Mouse (Mus musculus) midbrain, embryonic 11.5 days (tissue): Measurements from ENCODE around the gene Clec11a. TPM values are rescaled to one million over a fixed set of nuclear protein-coding genes. Genes with fewer than 3 reads are reported as not detected.
A peak's percentile ranks its signal among the peaks of the same experiment; 100 is the strongest.

Experiments
- ATAC-seq: fragments of 200-750 bp; cut with Nextera tagmentation; 2 replicates; pipeline ENCODE4 v1.8.0; 2017; ENCODE audit warnings: moderate TSS enrichment, moderate library complexity; ENCODE audit not compliant: low FRiP score
- DNase-seq: peaks from one replicate; pipeline ENCODE4 v3.0.0; 2015; ENCODE audit warnings: low spot score; ENCODE audit errors: missing footprints
- H3K27ac ChIP-seq: fragments of 300-500 bp; sonication (generic); 2 replicates; pipeline ENCODE4 v1.5.1; 2014; ENCODE audit warnings: low read depth, low read length
- H3K27me3 ChIP-seq: fragments of 300-500 bp; sonication (generic); 2 replicates; pipeline ENCODE4 v1.6.1; 2014; ENCODE audit warnings: mild to moderate bottlenecking, low read length, moderate library complexity, mixed read lengths; ENCODE audit not compliant: control insufficient read depth, insufficient read depth
- H3K36me3 ChIP-seq: fragments of 300-500 bp; sonication (generic); 2 replicates; pipeline ENCODE4 v1.6.1; 2014; ENCODE audit warnings: mild to moderate bottlenecking, low read length, moderate library complexity, mixed read lengths; ENCODE audit not compliant: control insufficient read depth, insufficient read depth
- H3K4me1 ChIP-seq: fragments of 300-500 bp; sonication (generic); 2 replicates; pipeline ENCODE4 v1.6.1; 2014; ENCODE audit warnings: low read length; ENCODE audit not compliant: control insufficient read depth, insufficient read depth
- H3K4me2 ChIP-seq: fragments of 300-500 bp; sonication (generic); 2 replicates; pipeline ENCODE4 v1.6.1; 2014; ENCODE audit warnings: mild to moderate bottlenecking, moderate library complexity
- H3K4me3 ChIP-seq: fragments of 300-500 bp; sonication (generic); 2 replicates; pipeline ENCODE4 v1.5.1; 2014; ENCODE audit warnings: low read depth, low read length
- H3K9ac ChIP-seq: fragments of 300-500 bp; sonication (generic); 2 replicates; pipeline ENCODE4 v1.6.1; 2014; ENCODE audit warnings: low read length
- H3K9me3 ChIP-seq: fragments of 300-500 bp; sonication (generic); 2 replicates; pipeline ENCODE4 v1.6.1; 2016; ENCODE audit warnings: low read length; ENCODE audit not compliant: control insufficient read depth
- WGBS: fragments of 180-500 bp; shearing (Covaris S2); extraction: QIAGEN DNeasy Blood & Tissue Kit; methylation state at CpG from one replicate; pipeline ENCODE4 v1.1.7; 2014; 5-methylcytosine and 5-hydroxymethylcytosine counted together
- polyA plus RNA-seq: library from polyadenylated mRNA; unstranded; fragments of >200 nt; fragmentation: Nextera tagmentation; extraction: Ambion mirVana; gene quantifications from 2 replicates; pipeline ENCODE4 v1.2.1, GENCODE M21; 2014

Clec11a gene
- polyA plus RNA-seq, 1 experiment from 2014 or later = 3.4 TPM

DNA sequence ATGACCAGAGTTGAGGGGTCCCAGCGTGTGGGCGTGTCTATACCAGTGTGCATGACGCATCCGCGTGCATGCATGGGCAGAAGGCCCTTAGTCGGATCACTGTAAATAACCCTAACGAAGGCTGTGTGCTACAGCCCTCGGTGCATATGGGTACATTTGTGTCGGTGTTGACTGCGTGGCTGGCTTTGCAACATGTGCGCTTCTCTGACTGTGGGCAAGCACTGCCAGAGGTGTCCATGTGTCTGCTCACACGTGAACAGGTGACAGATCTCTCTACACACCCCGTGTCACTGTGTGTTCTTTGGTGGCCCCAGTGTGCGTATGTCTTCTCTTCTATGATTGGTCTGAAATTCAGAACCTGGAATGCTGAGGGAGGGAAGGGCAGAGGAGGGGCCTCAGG lies 27.4 kb upstream of the Clec11a start:
- H3K9me3 ChIP-seq = no peaks in the 10 kb centered on the region
- 72% methylated on average over 14 of the region's 14 CpGs for WGBS
- no peak overlapping the region for H3K4me3 ChIP-seq
- no peak overlapping the region for H3K4me2 ChIP-seq
- H3K9ac ChIP-seq = no peak overlapping the region
- DNase-seq (peak; percentile 73), ATAC-seq (no peak)
- no peak overlapping the region for H3K27ac ChIP-seq
- peaks cover 41% of the 10 kb centered on the region for H3K27me3 ChIP-seq
- H3K36me3 ChIP-seq = no peaks in the 10 kb centered on the region
- H3K4me1 ChIP-seq = peaks cover 6% of the 10 kb centered on the region; the same call in 1 of the 2 replicates

DNA sequence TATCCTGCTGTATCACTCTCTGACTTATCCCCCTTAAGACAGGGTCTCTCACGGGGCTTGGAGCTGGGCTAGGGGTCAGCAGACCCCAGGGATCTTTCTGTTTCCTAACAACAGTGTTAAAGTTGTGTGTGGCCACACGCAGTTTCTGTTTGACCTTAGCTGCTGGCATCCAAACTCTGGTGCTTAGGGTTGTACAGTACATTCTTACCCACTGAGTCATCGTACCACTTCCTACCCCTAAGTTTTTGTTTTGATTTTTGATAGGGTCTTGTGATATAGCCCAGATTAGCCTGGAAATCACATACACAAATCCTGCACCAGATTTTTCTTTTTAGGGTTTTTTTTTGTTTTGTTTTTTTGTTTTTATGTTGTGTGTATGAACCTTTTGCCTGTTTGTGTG lies 25.6 kb upstream of the Clec11a start:
- ATAC-seq = no peak
- WGBS = 80% methylated on average over 3 of the region's 3 CpGs
- peak; percentile 45 for DNase-seq
- H3K27me3 ChIP-seq = peaks cover 30% of the 10 kb centered on the region
- H3K9ac ChIP-seq = no peak overlapping the region
- H3K4me3 ChIP-seq = no peak overlapping the region
- no peaks in the 10 kb centered on the region for H3K9me3 ChIP-seq
- H3K4me1 ChIP-seq = peaks cover 6% of the 10 kb centered on the region; the same call in 1 of the 2 replicates
- H3K4me2 ChIP-seq = no peak overlapping the region
- H3K36me3 ChIP-seq = no peaks in the 10 kb centered on the region
- H3K27ac ChIP-seq = no peak overlapping the region

DNA sequence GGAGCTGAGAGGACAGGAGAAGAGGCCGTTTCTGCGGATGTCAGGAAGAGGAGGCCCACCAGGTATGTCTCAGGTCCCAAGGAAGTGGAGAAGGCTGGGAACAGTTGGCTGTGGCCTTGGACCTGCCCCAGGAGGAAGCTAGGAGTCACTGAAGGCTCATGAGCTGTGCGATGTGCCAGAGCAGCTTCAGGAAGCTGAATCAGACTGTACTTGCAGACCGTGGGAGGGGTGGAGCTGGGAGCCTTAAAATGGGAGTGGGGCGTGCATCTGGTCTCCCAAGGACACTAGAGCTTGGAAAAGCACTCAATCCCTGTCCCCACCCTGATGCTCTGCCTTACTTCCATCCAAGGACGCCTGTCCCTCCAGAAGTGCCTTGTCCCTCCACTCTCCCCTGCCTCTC lies 19.9 kb upstream of the Clec11a start:
- Histone ChIP-seq H3K4me2 (no peak overlapping the region), H3K4me3 (no peak overlapping the region), H3K36me3 (no peaks in the 10 kb centered on the region), H3K9ac (no peak overlapping the region), H3K27ac (no peak overlapping the region), H3K27me3 (no peaks in the 10 kb centered on the region), H3K4me1 (peaks cover 4% of the 10 kb centered on the region), H3K9me3 (no peaks in the 10 kb centered on the region)
- peak; percentile 78 for DNase-seq
- WGBS = 73% methylated on average over 6 of the region's 6 CpGs
- ATAC-seq = no peak

GRCm38 (mm10) chr7:44322290-44322689 lies 15.6 kb upstream of the Clec11a start:
- ATAC-seq (no peak), DNase-seq (no peak)
- no peaks in the 10 kb centered on the region for H3K9me3 ChIP-seq
- H3K4me2 ChIP-seq = no peak overlapping the region
- 89% methylated on average over 1 of the region's 1 CpGs for WGBS
- no peaks in the 10 kb centered on the region for H3K27me3 ChIP-seq
- no peak overlapping the region for H3K4me3 ChIP-seq
- no peak overlapping the region for H3K27ac ChIP-seq
- H3K4me1 ChIP-seq = peaks cover 4% of the 10 kb centered on the region
- H3K9ac ChIP-seq = no peak overlapping the region
- H3K36me3 ChIP-seq = no peaks in the 10 kb centered on the region

GRCm38 (mm10) chr7:44320886-44321285 lies 14.2 kb upstream of the Clec11a start:
- H3K4me3 ChIP-seq = no peak overlapping the region
- H3K4me1 ChIP-seq = no peaks in the 10 kb centered on the region
- H3K4me2 ChIP-seq = no peak overlapping the region
- DNase-seq = no peak
- no peak for ATAC-seq
- no peaks in the 10 kb centered on the region for H3K9me3 ChIP-seq
- no peak overlapping the region for H3K27ac ChIP-seq
- WGBS = 56% methylated on average over 8 of the region's 8 CpGs
- H3K9ac ChIP-seq = no peak overlapping the region
- H3K27me3 ChIP-seq = no peaks in the 10 kb centered on the region
- no peaks in the 10 kb centered on the region for H3K36me3 ChIP-seq

GRCm38 (mm10) chr7:44317913-44318312 lies 11.2 kb upstream of the Clec11a start:
- H3K36me3 ChIP-seq = 0 out of 2 replicates have a peak, but pooled peaks cover 2% of the 10 kb centered on the region
- ATAC-seq = peak; percentile 66; the same call in 1 of the 2 replicates

DNA sequence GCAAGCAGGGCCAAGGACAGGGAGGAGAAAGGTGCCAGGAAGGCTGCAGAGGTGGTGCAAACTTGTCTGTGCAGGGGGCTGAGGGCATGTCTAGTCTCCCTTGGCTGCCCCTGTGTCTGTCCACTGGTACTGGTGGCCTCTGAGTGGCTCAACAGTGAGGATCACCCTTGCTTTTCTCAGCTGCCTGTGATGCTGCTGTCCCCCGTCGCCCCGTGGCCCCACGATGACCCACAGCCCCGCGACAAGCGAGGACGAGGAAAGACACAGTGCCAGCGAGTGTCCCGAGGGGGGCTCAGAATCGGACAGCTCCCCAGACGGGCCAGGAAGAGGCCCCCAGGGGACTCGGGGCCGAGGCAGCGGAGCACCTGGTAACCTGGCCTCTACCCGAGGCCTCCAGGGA lies 5.8 kb upstream of the Clec11a start:
- Histone ChIP-seq H3K27me3 (peaks cover 8% of the 10 kb centered on the region), H3K27ac (no peak overlapping the region), H3K9me3 (no peaks in the 10 kb centered on the region), H3K36me3 (0 out of 2 replicates have a peak, but pooled peaks cover 2% of the 10 kb centered on the region), H3K9ac (no peak overlapping the region), H3K4me1 (peaks cover 16% of the 10 kb centered on the region), H3K4me3 (no peak overlapping the region), H3K4me2 (no peak overlapping the region)
- no peak for ATAC-seq
- no peak for DNase-seq
- WGBS = 64% methylated on average over 16 of the region's 16 CpGs

More at GRCm38 (mm10) chr7:44317913-44318312, 11.2 kb upstream of the Clec11a start:
- H3K27ac ChIP-seq = no peak overlapping the region
- H3K4me1 ChIP-seq = no peaks in the 10 kb centered on the region
- peak; percentile 84 for DNase-seq
- 34% methylated on average over 4 of the region's 4 CpGs for WGBS
- no peak overlapping the region for H3K9ac ChIP-seq
- H3K27me3 ChIP-seq = no peaks in the 10 kb centered on the region
- H3K9me3 ChIP-seq = no peaks in the 10 kb centered on the region
- H3K4me2 ChIP-seq = no peak overlapping the region
- H3K4me3 ChIP-seq = no peak overlapping the region

- peak; percentile 82 for DNase-seq
- WGBS = 13% methylated on average over 6 of the region's 6 CpGs
- no peak overlapping the region for H3K9ac ChIP-seq
- H3K9me3 ChIP-seq = no peaks in the 10 kb centered on the region
- peak; percentile 2; the same call in 1 of the 2 replicates for ATAC-seq
- H3K4me1 ChIP-seq = peaks cover 16% of the 10 kb centered on the region
- H3K4me2 ChIP-seq = peak overlapping the region; percentile 98
- H3K27me3 ChIP-seq = peaks cover 12% of the 10 kb centered on the region
- H3K4me3 ChIP-seq = no peak overlapping the region; the same call in 1 of the 2 replicates
- no peak overlapping the region; the same call in 1 of the 2 replicates for H3K27ac ChIP-seq
- 0 out of 2 replicates have a peak, but pooled peaks cover 2% of the 10 kb centered on the region for H3K36me3 ChIP-seq
These were observed 5.1 kb upstream of the Clec11a start for GRCm38 (mm10) chr7:44311713-44312304.

DNA sequence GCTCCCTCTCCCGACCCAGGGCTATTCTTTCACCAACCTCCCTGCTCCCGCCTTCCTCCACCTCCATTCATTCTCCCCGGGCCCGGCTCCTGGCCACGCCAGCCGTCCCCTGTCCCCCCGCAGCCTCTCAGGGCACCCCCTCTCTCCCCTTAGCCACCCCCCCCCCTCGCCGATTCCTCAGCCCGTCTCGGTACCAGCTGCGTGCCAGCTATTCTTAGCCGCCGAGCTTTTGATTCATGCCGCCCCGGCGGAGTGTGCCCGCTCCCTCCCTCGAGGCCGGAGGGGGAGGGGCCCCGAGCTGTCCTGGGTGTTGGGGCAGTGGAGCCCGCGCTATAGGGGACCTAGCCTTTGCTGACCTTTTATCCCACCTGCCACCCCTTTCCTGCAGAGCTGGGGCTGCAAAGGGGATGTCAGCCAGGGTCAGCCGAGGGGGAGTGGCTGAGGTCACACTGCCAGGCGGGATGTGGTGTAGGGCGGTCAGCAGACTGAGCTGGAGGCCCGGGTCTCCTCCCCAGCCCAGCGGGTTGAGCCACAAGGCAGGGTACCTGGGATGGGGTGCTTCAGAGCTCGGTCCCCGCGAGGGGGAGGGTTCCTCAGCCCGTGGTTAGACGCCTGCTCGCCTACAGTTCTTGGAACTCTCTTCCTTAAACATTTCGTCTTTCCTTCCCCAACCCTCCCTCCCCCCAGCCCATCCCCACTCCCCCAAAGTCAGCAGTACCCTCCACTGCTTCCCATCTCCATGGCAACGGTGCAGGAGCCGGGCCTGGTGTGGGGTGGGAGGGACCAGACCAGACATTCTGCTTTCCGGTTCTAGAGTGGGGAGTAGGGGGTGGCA lies 4.4 kb upstream of the Clec11a start:
- Histone ChIP-seq H3K4me3 (peak overlapping the region; percentile 50), H3K9me3 (no peaks in the 10 kb centered on the region), H3K27me3 (peaks cover 12% of the 10 kb centered on the region), H3K27ac (peak overlapping the region; percentile 20; the same call in 1 of the 2 replicates), H3K36me3 (0 out of 2 replicates have a peak, but pooled peaks cover 2% of the 10 kb centered on the region), H3K4me2 (peak overlapping the region; percentile 98), H3K9ac (peak overlapping the region; percentile 64), H3K4me1 (peaks cover 16% of the 10 kb centered on the region)
- WGBS = 1% methylated on average over 31 of the region's 38 CpGs
- DNase-seq (peak; percentile 94), ATAC-seq (peak; percentile 67)
